Mouse (Mus musculus) Patski (cell line): Measurements from ENCODE around the gene Moxd1. TPM values are rescaled to one million over a fixed set of nuclear protein-coding genes. Genes with fewer than 3 reads are reported as not detected.

Experiments used
- ATAC-seq: fragments of 100-300 bp; one replicate; pipeline ENCODE4 v1.8.0; 2021
- CTCF ChIA-PET: fragments of 350-600 bp; sonication (Branson Sonifier 250); formaldehyde crosslinking; loops from one replicate; lab custom pipeline; 2022; ENCODE audit warnings: inconsistent platforms; lab: Charles Lee
- POLR2A ChIA-PET: fragments of 350-600 bp; sonication (Branson Sonifier 250); formaldehyde crosslinking; loops from one replicate; lab custom pipeline; 2022; ENCODE audit warnings: antibody characterized with exemption, inconsistent platforms; lab: Charles Lee
- DNase-seq: peaks from one replicate; pipeline ENCODE4 v3.0.0-alpha.2; 2011; ENCODE audit warnings: low read depth, low spot score
- H3K27me3 ChIP-seq: fragments of 371-371 bp; one replicate; pipeline ENCODE4 v1.5.1; 2021
- CTCF ChIP-seq: fragments of 100-300 bp; IDR thresholded peaks from one replicate; pipeline ENCODE4 v1.5.1; 2021
- in situ Hi-C: fragments of 300-500 bp; cut with MboI; formaldehyde crosslinking; loops from 3 replicates; pipeline ENCODE4 v1.11.1; 2018; ENCODE audit warnings: low pct_unique_long_range_greater_than_20kb, mixed read lengths
- polyA plus RNA-seq: library from polyadenylated mRNA; unstranded; gene quantifications from one replicate; pipeline ENCODE4 v1.2.3, GENCODE M21; 2021

Gene Moxd1
- polyA plus RNA-seq, result not detected

- DNase-seq (no peak), ATAC-seq (peak; percentile 26)
- TF ChIP-seq CTCF, result no peak
- in situ Hi-C loops, result no loop called here
- ChIA-PET POLR2A (no interaction called here), CTCF (interaction anchor here (0.9 kb wide), 1 partner anchor 21 kb away, joined by 3 read pairs; no protein-coding TSS in a partner anchor)
- H3K27me3 ChIP-seq, result peaks cover 19% of the 10 kb centered on the region
Observed at GRCm38 (mm10) chr10:24223449-24224143, at the start of gene Moxd1. Moxd1 (plus strand) TSS chr10:24223517.

DNA sequence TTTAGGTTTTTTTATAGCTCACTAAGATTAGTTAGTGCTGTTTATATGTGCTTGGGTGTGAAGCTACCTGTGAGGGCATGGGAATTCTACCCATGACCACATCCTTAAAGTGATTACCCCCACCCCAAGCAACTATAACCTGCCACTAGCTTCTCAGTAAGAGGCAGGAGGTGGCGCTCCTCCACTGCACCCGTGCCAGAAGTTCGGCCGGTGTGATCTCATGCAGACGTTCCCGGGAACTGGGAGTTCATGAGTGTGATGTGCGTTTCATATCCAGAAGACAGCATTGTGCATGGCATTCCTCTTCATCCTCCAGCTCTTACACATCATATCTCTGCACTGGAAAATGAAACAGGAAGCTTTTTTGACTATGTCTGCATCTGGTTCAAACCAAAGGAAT lies 32.9 kb upstream of the Moxd1 start:
- POLR2A ChIA-PET, result no interaction called here
- H3K27me3 ChIP-seq, result no peaks in the 10 kb centered on the region
- CTCF ChIA-PET, result interaction anchor here (0.9 to 1.0 kb wide), 2 partner anchors 10 to 16 kb away, joined by 3 read pairs; no protein-coding TSS in a partner anchor
- ATAC-seq, result no peak
- in situ Hi-C loops, result no loop called here
- DNase-seq, result no peak
- peak; percentile 22 for TF ChIP-seq CTCF

DNA sequence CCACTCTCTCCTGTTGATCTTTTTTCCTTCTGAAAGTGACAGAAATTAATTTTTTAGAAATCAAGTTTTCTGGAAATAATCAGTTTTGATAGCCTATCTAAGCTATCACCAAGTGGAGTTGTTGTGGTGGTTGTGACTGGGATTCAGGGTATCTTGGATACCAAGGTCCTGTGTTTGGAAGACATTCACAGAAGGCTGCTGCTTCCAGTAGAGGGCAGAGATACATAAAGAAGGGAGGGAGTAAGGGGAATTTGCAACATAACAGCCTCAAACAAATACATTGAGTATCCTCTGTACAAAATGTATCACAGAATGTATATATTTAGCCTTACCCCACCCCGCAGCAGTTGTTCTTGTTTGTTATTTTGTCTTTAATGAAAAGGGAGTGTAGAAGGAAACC lies 31.3 kb upstream of the Moxd1 start:
- in situ Hi-C loops, result no loop called here
- ATAC-seq (no peak), DNase-seq (no peak)
- TF ChIP-seq CTCF, result peak; percentile 33
- CTCF ChIA-PET, result interaction anchor here (1.3 kb wide), 1 partner anchor 17 kb away, joined by 3 read pairs; no protein-coding TSS in a partner anchor
- H3K27me3 ChIP-seq, result no peaks in the 10 kb centered on the region
- POLR2A ChIA-PET, result no interaction called here

DNA sequence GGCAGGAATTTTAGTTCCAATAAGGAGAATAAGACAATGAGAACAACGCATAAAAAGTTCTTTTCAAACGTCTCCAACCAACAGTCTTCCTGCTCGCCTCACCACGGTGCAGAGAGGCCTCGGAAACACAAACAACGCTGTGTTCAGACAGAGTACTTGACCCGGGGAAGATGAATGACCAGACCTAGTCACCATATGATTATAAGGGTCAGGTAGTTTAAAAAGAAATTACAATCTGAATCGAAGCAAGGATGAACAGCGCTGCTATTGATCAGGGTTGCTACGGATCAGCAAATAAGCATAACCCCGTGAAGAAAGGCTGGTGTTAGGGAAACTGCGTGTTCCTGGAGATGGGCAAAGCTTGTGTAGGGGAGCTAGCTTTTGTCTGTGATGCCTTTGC lies 24.0 kb upstream of the Moxd1 start:
- POLR2A ChIA-PET, result interaction anchor here (0.7 kb wide), 1 partner anchor 49 kb away, joined by 4 read pairs; no protein-coding TSS in a partner anchor
- no peak for TF ChIP-seq CTCF
- peaks cover 3% of the 10 kb centered on the region for H3K27me3 ChIP-seq
- ATAC-seq (no peak), DNase-seq (no peak)
- in situ Hi-C loops, result no loop called here
- CTCF ChIA-PET, result interaction anchor here (0.6 kb wide), 1 partner anchor 476 kb away, joined by 3 read pairs; no protein-coding TSS in a partner anchor

GRCm38 (mm10) chr10:24200099-24200498 lies 23.2 kb upstream of the Moxd1 start:
- ChIA-PET POLR2A (no interaction called here), CTCF (no interaction called here)
- in situ Hi-C loops, result no loop called here
- DNase-seq (no peak), ATAC-seq (no peak)
- peaks cover 8% of the 10 kb centered on the region for H3K27me3 ChIP-seq
- no peak for TF ChIP-seq CTCF

GRCm38 (mm10) chr10:24210075-24210474 lies 13.2 kb upstream of the Moxd1 start:
- ATAC-seq (no peak), DNase-seq (no peak)
- H3K27me3 ChIP-seq, result peaks cover 11% of the 10 kb centered on the region
- ChIA-PET CTCF (interaction anchor here (1.6 kb wide), 1 partner anchor 11 kb away, joined by 3 read pairs; no protein-coding TSS in a partner anchor), POLR2A (no interaction called here)
- TF ChIP-seq CTCF, result no peak
- in situ Hi-C loops, result no loop called here

GRCm38 (mm10) chr10:24213297-24213696 lies 10.0 kb upstream of the Moxd1 start:
- DNase-seq (no peak), ATAC-seq (no peak)
- H3K27me3 ChIP-seq, result peaks cover 16% of the 10 kb centered on the region
- POLR2A ChIA-PET, result interaction anchor here (0.5 kb wide), 1 partner anchor 539 kb away, joined by 3 read pairs; no protein-coding TSS in a partner anchor
- in situ Hi-C loops, result no loop called here
- no peak for TF ChIP-seq CTCF
- CTCF ChIA-PET, result no interaction called here

- in situ Hi-C loops, result no loop called here
Observed at GRCm38 (mm10) chr10:24217558-24218268, 5.6 kb upstream of the Moxd1 start.

GRCm38 (mm10) chr10:24220931-24221330 lies 2.4 kb upstream of the Moxd1 start:
- DNase-seq (no peak), ATAC-seq (no peak)
- CTCF ChIA-PET, result interaction anchor here (0.9 kb wide), 1 partner anchor 12 kb away, joined by 3 read pairs; no protein-coding TSS in a partner anchor
- peaks cover 22% of the 10 kb centered on the region for H3K27me3 ChIP-seq
- TF ChIP-seq CTCF, result no peak
- in situ Hi-C loops, result no loop called here
- POLR2A ChIA-PET, result no interaction called here

More at GRCm38 (mm10) chr10:24217558-24218268, 5.6 kb upstream of the Moxd1 start:
- ATAC-seq (no peak), DNase-seq (no peak)
- POLR2A ChIA-PET, result interaction anchor here (0.7 kb wide), 1 partner anchor 13 kb away, joined by 3 read pairs; no protein-coding TSS in a partner anchor
- CTCF ChIA-PET, result interaction anchor here (1.1 kb wide), 1 partner anchor 13 kb away, joined by 3 read pairs; no protein-coding TSS in a partner anchor
- TF ChIP-seq CTCF, result no peak
- H3K27me3 ChIP-seq, result peaks cover 21% of the 10 kb centered on the region

DNA sequence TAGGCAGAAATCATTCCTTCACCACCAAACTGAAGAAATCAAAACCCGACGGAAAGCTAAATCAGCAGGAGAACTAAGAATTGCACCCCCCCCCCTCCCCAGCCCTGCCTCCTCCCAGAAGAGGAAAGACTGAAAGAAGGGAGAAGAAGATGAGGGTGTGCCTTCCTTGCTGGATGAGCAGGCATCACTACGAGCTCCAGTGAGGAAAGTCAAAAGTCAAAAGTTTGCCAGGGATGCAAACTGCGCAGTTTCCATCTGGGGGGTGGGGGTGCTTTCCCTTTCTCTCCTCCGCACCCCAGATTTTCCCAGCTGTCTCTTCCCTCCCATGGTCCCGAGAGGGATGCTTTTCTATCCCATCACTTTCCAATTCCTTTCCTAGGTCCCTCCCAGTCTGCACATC lies 406 bp upstream of the Moxd1 start:
- ATAC-seq, result no peak

More for the DNA sequence above, 406 bp upstream of the Moxd1 start:
- no peak for TF ChIP-seq CTCF
- DNase-seq, result no peak
- ChIA-PET CTCF (no interaction called here), POLR2A (no interaction called here)
- in situ Hi-C loops, result no loop called here
- H3K27me3 ChIP-seq, result peaks cover 20% of the 10 kb centered on the region
